19 mouse cellular contexts compared by ENCODE assay signal in the genomic region with DNA sequence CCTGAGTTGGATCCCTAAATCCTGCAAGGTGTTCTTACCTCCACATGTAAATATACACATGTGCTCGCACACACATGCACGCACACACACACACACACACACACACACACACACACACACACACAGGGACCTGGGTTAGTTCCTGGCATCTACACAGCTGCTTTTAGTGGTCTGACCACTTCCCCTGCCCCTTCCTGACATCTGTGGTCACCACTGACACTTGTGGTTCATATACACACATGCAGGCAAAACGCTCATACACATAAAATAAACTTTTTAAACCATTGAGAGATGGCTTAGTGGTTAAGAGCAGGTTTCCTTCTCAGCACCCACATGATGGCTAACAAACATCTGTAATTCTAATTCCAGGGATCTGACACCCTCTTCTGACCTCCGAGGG. TPM values are rescaled to one million over a fixed set of nuclear protein-coding genes. Genes with fewer than 3 reads are reported as not detected.
"Had no signal": no experiment of that assay in that cellular context is flagged by ENCODE, and none has a peak within 500 bp of the region (broad histone marks: within the 10 kb centered on the region; RNA-seq: fewer than 3 reads in every experiment).

No protein-coding gene starts in this region.

- DNase-seq: kidney, adult 2 months; kidney, postnatal 10 days; layer of hippocampus, adult 9-11 months; liver, embryonic 13.5 days; lung, embryonic 14.5 days; thymus, adult 2 months; thymus, postnatal 25 days had no signal

- H3K27me3 ChIP-seq: limb, embryonic 13.5 days; liver, embryonic 13.5 days; midbrain, embryonic 12.5 days; midbrain, embryonic 15.5 days had no signal

- H3K4me2 ChIP-seq: limb, embryonic 13.5 days; liver, embryonic 13.5 days; lung, embryonic 14.5 days; midbrain, embryonic 12.5 days; midbrain, embryonic 15.5 days had no signal

- H3K9me3 ChIP-seq: limb, embryonic 10.5 days; limb, embryonic 13.5 days; liver, embryonic 13.5 days; midbrain, embryonic 12.5 days; midbrain, embryonic 15.5 days had no signal

- H3K27ac ChIP-seq: layer of hippocampus, adult 2 months; limb, embryonic 10.5 days; limb, embryonic 13.5 days; liver, embryonic 13.5 days; macrophage; midbrain, embryonic 12.5 days; midbrain, embryonic 15.5 days had no signal

- ATAC-seq: intestine, postnatal 0 days; lung, postnatal 0 days; midbrain, embryonic 15.5 days had no signal

- H3K4me3 ChIP-seq: layer of hippocampus, adult 2 months; limb, embryonic 10.5 days; limb, embryonic 13.5 days; liver, embryonic 13.5 days; midbrain, embryonic 12.5 days; midbrain, embryonic 15.5 days; myocyte had no signal

- H3K4me1 ChIP-seq: limb, embryonic 10.5 days; limb, embryonic 13.5 days; liver, embryonic 13.5 days had no signal

- H3K9ac ChIP-seq: limb, embryonic 13.5 days; liver, embryonic 13.5 days; lung, embryonic 14.5 days; midbrain, embryonic 12.5 days; midbrain, embryonic 15.5 days had no signal

- H3K36me3 ChIP-seq: limb, embryonic 10.5 days; limb, embryonic 13.5 days; liver, embryonic 13.5 days had no signal

RNA-seq across cellular contexts. Expression of a gene that starts 19.9 kb away (rescaled TPM):
- total RNA-seq: liver, adult 2 months; megakaryocyte-erythroid progenitor cell, adult 5-6 weeks had no signal
- polyA plus RNA-seq: large intestine, adult 2 months; liver, adult 2 months; lung, embryonic 14.5 days had no signal
